Mouse (Mus musculus): ENCODE results near the gene Il12b.
A peak's percentile ranks its signal among the peaks of the same experiment; 100 is the strongest.

Gene Il12b

DNA sequence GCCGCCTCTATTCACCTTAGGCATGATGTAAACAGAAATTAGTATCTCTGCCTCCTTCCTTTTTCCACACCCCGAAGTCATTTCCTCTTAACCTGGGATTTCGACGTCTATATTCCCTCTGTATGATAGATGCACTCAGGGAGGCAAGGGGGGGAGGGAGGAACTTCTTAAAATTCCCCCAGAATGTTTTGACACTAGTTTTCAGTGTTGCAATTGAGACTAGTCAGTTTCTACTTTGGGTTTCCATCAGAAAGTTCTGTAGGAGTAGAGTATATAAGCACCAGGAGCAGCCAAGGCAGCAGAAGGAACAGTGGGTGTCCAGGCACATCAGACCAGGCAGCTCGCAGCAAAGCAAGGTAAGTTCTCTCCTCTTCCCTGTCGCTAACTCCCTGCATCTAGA, at the start of gene Il12b:
Gene Il12b (plus strand): TSS at position 301 of the 400 bp plus-strand sequence.
- DNase-seq: no peak

DNA sequence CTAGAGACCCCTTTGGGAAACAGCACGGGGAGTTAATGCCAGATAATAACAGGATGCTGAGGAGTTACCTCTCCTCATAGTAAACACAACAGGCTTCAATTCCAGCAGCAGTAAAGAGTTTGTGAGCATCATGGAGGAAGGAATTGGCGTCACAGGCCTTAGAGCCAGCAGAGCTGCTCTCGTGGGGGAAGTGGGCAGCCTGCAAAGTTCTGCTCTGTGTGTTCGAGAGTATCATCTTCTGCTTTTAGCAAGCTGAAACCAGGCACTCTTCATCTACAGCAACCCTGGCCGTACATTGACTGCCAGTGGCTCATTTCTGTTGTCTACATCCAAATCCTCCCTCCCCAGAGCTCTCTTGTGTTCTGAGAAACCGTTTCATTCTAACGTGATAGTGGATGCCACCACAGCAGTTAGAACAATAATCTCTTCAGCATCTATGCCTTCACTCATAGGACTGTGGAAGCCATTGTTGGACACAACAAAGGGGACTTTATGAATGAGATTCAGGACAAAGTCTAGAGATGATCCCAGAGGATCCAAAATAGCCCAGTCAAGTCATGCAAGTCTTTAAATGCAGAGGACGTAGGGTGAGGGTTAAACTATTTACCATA, 44.9 kb upstream of the Il12b start:
- no peak for DNase-seq

DNA sequence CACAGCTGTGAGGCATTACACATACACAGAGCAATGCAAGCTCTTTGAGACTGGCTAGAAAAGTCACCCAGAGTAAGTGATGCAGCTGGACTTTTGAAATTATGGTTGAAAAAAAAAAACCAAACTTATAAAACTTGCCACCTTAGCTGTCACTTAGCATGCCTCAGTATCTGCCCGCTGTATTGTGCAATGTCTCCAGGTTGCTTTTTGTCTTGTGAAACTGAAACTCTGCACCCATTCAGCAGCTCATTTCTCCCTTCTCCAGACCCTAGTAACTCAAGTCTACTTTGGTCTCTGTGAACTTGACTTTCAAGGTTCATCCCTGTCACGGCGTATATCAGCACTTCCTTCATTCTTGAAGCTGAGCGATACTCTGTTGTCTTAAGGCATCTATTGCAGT, 43.7 kb upstream of the Il12b start:
- DNase-seq: no peak

DNA sequence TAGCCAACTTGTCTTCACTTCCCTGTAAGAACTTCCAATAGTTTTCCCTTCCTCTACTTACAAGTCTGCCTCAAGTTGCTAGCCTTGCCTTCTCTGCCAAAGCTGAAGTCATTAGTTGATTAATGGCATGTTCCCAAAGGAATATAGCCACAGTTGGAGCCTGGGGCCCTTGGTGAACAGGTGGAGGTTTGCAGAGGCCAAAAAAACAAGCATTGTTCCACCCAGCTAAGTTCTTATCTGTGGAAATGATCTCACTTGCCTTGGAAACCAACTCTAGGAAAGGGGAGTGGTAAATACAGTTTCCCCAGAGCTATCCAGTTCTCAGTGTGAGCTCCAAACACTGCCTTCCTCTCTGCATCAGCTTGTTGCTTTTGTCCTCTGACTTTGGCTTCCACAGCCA, 35.3 kb upstream of the Il12b start:
- DNase-seq: peak; percentile 27

DNA sequence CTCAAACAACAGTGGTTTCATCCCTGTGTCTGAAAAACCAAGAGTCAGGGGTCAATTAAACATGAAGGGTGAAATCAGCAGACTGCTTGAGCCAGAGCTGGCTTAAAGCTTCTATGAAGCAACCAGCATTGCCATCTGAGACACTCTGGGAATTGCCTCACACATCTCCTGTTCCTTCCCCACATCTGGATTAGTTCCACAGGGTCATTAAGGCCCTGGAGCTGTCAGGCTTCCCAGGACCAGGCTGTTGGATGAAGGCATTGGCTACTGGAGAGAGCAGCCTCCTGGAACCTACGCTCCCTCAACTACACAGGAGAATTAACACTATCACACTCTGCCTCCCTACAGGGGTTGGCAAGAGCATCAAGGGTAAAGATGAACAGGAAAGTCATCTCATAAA, 32.2 kb upstream of the Il12b start:
- DNase-seq: no peak

DNA sequence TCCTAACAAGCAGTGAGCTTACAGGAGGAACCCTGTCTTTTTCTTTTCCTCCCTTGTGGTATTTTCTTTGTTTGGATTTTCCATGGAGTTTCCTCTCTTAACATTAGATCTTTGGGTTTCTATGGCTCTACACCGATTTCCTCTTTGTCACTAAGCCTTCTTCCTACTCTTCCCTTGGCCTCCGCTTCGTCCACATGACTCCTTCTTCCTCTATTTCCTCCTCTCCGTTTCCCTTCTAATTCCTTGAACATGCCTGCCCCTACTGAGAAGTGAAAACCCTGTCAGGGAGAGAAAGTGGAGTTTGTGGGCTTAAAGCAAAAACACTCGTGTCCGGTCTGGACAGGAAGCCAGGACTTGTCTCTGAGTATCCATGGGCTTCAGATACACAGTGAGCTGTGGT, 27.0 kb upstream of the Il12b start:
- no peak for DNase-seq

DNA sequence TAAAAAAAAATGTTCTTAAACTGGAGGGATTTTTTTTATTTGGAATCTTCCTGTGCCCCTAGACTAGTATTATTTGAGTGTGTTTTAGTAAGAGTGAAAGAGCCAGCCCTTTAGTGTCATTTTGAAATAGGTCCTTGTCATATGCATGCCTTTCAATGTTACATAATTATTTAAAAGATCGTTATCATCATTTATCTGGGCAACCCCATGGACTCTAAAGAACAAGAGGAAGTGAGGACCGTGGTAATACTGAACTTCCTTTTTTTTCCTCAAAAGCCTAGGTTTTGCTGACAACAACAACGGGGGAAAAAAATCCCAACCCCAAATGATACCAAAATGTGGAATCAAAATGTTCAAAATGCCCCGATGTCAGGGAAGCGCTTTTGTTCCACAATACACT, 22.0 kb upstream of the Il12b start:
- DNase-seq: no peak

DNA sequence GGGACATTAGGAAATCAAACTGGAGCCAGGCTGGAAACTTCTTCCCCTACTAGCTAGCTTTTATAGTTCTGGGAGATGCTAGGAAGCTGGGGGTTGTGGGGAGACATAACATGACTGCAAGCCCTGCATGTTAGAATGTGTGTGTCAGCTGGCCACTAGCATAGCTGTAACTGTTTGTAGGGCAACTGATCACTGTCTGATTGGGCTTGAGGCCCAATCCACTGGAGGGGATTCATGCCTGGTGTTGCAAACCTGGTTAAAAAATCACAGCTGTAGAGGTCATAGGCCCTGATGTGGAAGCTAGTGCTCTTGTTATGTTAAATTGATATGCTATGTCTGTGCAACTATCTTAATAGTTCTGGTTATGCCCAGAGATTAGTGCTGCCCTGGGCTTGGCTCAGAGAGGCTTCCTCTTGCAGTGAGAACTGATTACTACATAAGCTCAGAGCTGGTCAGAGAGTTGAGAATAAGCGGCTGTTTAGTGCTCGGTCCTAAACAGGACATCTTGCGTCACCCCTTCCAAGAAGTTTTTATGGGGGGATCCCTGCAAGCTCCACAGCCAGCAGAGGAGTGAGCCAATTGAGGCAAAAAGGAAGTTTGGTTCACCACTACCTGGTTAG, 19.3 kb upstream of the Il12b start:
- DNase-seq: no peak

DNA sequence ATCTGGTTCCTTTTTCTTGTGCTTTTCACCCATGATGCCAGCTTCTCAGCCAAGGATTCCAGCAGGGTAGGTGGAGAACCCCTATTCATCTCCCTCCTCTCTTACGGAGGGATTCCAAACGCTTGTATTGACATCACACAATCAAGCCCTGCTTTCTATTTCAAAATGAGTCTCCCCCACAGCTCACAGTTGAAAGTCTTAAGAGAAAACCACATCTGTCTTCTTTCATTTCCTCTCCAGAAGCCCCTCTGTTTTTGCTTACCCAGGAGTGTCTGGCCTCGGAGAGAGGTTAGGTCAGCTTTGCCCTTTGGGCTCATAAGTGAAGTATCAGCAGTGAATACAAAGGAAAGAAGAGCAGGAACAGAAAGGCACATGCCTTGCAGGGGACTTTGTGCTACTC, 17.7 kb upstream of the Il12b start:
- DNase-seq: no peak

DNA sequence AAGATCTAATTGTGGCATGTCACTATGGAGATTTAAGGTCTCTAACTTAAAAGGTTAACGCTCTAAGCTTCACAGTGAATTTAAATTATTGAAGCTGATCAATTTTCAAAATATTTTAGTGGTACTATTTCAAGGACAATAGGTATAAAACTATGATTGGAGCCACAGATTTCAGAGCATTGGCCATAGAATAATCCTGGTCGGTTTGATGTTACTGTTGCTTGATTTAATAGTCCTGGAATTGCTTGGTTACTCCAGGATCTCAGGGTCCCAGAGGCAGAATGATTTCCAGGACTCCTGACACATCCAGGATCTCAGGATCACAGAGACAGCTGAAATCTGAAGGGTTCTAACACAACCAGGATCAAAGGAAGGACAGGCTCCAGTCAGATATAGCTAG, 12.8 kb upstream of the Il12b start:
- DNase-seq: no peak

DNA sequence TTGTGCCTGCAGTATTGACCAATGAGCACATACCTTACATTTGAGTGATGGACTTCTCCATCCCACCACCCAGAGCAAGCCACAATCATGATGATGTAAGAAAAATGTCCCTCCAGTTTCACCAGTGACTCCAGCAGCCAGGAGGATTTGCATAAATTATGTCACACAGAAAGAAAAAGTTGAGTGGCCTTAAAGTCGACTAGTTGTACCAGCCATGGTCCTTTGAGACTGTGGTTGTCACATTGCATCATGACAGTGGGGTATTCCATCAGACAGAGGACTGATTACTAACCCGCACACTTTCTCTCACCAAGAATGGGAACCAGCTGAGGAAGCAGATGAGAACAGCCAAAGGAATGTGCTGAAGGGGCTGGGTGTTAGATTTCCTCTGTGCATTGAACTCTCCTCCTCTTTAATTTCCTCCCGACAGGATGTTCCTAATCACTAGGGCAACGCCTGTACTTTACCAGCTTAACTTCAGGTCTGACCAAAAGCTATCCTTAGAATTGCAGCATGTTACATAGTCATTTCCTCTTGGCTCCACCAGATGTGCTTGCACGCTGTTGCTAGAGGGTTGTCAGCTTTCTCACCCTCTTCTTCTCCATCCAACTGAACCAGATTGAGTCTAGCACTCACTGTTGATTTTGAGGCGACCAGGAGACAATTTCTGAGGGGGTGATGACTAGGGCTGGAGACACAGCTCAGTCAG, 9.7 kb upstream of the Il12b start:
- DNase-seq: no peak

DNA sequence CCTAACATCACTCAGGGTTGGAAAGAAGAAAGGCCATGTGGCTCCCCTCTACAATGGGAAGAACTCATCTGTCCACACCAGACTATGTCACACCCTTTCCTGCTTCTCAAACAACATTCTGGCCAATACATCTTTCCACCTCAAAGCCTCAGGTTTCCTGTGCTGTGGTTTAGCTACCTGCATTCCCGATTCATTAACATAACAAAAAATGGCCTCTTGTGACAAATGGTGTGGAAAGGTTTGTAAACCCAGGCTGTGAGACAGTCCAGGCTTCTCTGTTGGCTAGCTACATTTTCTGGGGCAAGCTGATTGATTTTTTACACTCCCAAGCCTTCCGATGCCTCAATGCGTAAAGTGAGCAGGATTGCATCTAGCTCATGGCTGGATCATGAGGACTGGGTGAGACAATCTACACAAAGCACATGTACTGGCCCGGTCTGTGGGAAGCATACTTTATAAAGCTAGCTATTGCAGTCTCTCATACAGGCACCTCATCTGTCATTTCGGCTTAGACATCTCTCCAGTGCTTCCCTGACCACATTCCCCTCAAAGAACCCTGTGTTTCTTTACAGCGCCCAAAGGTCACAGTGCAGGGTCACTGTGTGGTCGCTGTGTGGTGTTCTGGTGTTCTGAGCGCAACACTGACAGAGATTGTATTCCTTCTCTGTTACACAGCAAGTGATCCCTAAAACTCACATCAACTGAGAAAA, 6.6 kb upstream of the Il12b start:
- DNase-seq: no peak

DNA sequence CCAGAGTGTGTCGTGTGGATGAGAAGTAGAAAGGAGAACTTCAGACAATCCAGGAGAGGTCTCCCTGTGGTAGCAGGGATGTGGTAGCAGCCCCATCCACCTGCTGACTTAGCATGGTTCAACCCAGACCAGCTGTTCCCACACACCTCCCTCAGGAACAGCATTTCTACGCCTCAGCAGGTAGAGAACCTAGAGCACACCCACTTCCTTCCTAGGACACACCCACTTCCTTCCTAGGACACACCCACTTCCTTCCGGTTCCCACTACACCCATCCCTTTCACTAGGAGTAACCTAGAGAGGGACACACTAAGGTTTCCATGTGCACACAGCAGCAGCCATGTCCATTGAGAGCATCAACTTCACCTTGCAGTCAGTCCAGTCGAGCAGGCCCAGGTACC, 4.5 kb upstream of the Il12b start:
- no peak for DNase-seq

DNA sequence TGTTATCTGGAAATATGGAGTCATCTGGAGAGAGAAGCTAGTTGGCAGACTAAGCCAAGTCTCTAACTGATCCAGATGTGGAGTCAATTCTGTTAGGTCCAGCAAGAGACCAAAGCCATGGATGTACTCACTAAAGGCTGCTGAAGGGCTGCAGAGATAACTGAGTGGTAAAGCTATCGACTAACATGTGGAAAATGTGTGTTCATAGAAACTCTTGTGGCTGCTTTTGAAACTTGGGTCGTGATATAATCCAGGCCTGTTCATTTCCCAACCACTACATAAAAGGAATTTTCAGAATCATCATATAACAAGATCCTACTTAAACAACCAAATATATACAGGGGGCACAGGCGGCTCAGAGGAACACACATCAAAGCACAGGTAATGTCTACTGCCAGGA, 2.3 kb upstream of the Il12b start:
- no peak for DNase-seq

DNA sequence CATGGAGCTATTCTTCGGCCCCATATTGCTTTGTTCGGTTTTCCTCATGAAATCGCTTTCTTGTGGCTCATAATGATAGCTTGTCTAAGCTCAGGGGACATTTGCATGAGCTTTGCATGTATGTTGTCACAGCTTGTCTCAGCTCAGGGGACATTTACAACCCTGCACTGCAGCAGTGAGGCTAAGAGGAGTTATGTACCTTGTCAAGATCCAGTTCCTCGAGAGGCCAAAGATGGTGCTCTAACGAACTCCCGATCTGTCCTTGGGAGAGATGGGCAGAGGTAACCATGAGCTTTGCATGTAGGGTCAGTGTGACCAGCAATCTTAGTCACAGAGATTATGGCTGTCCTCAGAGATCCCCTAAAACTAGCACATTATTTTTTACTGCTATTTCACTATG, 1.5 kb upstream of the Il12b start:
- no peak for DNase-seq

DNA sequence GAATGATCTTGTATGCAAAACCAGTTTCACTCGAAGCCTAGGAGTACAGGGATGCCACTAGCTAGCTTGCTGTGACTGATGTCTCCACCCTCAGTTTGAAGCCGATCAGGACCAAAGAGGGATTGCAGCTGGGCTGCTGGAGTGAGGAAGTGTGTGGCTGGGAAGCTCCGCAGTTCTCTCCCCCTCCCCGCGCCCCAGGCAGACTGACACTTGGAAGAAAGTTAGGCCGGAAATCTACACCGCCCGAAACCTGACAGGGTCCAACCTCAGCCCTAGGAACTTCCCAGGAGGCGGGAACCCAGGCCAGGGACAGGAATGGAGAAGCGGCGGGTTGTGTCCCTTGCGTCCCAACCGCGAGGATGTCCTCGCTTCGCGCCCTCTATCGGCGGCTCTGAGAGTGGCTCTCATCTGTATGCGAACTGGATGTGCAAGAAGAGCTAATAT, 1.1 kb upstream of the Il12b start:
- peak; percentile 74 for DNase-seq

DNA sequence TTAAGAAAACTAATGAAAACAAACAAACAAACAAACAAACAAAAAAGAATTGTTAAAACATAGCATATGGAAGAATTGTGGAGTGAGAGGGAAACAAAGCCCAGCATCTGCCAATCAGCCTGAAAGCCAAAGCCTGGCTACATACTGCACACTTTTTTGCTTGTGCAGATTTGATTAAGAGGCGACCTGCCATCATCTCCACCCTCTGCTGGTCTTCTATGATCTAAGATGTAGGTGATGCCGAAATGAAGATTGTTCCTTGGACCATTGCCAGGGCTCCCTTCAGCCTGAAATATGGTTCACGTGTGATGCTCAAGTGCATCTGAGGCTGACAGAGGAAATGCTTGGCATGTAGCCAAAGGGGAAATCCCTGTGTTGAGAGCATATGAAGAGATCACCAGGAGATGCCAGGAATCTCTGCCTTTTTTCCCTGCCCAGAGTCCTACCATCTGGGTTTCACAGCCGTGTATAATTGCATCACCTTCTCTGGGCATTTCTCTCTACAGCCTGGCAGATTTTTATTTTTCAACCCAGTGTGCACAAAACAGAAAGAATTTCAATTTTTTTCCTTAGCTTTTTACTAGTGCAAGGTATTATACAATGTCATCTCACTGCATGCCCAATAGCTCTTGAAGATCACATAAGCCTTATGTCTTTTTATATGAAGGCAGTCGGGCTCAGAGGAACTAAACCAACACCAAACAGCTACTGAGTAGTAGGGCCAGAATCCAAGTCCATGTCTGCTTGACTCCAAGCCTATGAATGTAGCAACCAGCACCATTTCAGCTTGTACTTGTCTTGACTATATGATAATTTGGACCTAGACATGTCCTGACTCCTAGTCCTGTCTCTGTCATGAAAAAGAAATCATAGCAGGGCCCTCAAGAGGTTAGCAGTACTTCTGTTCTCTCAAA, 2.0 kb downstream of the Il12b start:
- DNase-seq: no peak

DNA sequence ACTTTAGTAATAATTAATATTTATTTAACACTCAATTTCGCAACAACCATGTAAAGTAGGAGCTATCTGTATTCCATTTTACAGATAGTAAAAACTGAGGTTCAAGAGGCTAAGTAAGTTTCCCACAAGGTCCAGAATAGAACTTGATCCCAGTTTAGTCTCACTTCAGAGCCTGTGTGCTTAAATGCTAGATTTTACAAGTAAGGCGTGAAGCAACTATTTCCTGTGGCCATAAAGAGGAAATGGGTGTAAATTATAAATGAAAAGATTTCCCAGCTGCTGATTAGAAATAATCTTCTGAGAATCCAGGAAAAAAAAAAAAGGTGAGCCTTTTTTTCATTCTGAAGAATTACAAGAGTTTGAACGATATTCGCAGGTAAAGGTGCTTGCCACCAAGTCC, 5.2 kb downstream of the Il12b start:
- no peak for DNase-seq

DNA sequence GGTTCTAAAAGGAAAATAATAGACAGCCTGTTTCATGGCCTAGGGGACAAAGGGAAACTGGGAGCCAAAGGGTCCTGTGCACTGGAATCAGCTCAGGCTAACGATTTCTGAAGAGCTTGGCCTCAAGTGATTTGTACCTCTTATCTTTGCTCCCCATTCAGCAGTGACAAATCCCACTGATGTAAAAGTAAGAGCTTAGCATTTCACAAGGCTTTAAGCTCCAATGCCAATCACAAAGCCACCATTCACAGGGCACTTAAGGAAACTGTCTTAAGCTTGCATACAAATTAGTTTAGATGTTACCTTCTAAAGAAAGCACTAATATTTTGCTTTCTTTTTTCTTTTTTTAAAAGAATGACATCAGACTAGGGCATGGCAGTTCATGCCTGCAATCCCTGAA, 6.1 kb downstream of the Il12b start:
- DNase-seq: peak; percentile 18

DNA sequence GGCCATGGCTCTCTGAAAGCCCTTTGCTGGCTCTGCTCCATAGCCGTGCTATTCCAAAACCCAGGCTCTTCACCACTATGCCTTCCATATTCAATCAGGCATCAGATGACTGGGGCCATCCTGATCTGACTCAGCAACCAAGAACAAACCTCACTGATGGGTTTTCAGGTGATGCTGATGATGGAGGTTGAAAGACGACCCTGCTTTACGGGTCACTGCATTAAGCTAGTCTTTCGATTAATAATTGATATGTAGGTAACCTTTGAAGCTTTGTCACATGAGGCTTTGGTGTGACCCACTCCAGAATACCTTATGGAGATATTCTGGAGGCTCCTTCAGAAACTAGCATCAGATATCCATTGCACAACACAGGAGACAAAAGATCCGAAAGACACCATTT, 6.6 kb downstream of the Il12b start:
- DNase-seq: peak; percentile 77

DNA sequence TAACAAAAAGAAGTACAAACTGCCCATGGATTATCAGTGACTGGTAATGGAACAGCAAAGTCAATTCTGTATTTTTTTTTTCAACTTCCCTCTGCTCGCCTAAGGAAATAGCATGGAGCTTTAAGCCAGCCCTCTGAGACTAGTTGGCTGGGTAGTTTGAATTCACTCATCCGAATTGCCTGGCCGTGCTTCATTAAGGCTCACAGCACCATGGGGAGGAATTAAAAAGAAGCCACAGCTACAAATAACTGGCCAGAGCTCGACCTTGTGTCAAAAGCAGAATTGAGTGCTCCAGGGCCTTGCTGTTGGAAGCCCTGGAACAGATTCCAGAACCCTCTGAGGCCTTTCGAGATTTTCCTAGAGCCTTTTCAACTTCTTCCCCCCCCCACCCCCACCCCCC, 8.8 kb downstream of the Il12b start:
- DNase-seq: no peak

DNA sequence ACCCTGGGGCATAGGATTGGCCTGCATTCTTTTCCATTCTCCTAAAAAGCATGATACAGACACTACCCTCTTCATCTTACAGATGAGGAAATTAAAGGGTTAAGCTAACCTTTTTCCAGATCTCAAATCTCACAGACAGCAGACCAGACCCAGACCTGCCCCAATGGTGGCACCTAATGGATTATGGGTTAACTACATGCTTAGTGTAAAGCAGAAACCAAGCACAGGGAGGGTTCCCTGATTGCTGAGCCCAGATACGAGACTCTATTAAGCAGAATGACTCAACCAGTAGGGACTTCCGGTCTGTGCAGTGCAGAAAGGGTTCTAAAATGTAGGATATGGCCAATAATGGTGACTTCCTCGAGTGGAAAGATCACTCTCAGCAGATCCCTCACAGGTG, 10.6 kb downstream of the Il12b start:
- DNase-seq: no peak

DNA sequence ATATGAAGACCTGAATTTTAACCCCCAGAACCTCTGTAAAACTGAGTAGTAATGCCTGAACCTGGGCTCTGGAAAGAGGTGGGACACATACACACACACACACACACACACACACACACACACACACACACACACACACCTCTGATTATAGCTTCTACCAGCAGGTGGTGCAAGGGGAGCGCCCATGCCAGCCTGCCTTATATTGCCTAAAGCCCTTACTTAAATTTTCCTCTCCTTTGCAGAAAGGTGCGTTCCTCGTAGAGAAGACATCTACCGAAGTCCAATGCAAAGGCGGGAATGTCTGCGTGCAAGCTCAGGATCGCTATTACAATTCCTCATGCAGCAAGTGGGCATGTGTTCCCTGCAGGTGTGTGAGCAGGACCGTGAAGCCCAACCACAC, 12.4 kb downstream of the Il12b start:
- peak; percentile 23 for DNase-seq

Measured in kidney, adult 9 months (tissue).